Mouse (Mus musculus): Measurements from ENCODE around the gene Pola2.
A peak's percentile ranks its signal among the peaks of the same experiment; 100 is the strongest.

Pola2 gene

DNA sequence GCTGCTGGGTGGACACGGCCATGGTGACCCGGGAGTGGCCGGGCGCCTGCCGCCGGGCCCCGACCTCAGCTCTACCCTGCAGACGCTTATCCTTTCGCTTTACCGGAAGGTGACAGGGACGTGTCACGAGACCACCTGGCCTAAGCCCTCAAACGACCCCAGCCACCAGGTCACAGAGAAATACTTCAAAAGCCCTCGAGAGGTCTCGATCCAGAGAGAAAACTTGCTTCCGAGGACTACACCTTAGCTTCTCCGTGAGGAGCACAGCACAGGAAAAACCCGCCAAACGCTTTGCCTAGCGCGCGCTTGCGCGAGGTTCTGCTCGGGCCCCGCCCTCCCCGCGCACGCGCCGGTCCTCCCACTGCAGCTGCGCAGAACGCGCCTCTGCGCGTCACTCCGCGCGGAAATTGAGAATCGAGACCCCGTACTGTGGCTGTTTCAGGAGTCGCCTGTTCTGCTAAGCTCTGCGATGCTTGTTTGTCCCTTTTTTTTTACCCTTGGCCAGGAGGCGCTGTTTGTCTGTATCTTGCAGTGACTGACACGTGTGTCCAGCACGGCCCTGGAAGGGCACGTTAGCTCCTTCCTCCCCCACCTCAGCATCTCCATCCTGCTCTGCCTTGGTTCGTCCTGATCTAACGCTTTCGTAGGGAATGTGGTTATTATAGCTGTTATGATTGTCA, at the start of gene Pola2:
Gene Pola2, minus strand, starts transcription at position 320 of the 680 bp plus-strand sequence.
- peak; percentile 92 to 96 for DNase-seq (ENCODE audit: inconsistent age in 2 of 2, low spot score in 1 of 2)

GRCm38 (mm10) chr19:6013691-6014090, 49.7 kb upstream of the Pola2 start:
- no peak for DNase-seq (ENCODE audit: inconsistent age in 2 of 2, low spot score in 1 of 2)

GRCm38 (mm10) chr19:6009137-6009536, 45.1 kb upstream of the Pola2 start:
- DNase-seq (ENCODE audit: inconsistent age in 2 of 2, low spot score in 1 of 2): no peak

DNA sequence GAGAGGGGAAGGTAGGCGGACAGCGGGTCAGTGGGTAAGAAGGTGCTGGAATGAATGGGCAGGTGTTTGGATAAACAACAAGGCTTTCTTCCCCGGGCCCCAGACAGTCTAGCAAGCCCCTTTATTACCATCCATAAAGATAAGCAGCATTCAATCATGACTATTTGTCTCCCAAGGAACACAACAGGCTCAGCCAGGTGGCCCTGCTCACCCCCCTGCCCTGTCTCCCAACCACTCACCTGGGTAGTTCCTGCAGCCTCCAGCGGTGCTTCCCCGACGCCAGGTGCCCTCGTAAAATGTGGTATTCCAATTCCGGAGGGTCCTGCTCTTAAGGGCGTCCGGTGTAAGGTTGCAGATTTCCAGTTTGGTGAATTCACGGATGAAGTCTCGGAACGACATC, 43.0 kb upstream of the Pola2 start:
- DNase-seq (ENCODE audit: inconsistent age in 2 of 2, low spot score in 1 of 2): no peak

- DNase-seq (ENCODE audit: inconsistent age in 2 of 2, low spot score in 1 of 2): peak in 1 of 2 experiments; percentile 45
Observed at GRCm38 (mm10) chr19:6005541-6005940, 41.5 kb upstream of the Pola2 start.

- DNase-seq (ENCODE audit: inconsistent age in 2 of 2, low spot score in 1 of 2): no peak
Observed at GRCm38 (mm10) chr19:5999969-6000368, 36.0 kb upstream of the Pola2 start.

DNA sequence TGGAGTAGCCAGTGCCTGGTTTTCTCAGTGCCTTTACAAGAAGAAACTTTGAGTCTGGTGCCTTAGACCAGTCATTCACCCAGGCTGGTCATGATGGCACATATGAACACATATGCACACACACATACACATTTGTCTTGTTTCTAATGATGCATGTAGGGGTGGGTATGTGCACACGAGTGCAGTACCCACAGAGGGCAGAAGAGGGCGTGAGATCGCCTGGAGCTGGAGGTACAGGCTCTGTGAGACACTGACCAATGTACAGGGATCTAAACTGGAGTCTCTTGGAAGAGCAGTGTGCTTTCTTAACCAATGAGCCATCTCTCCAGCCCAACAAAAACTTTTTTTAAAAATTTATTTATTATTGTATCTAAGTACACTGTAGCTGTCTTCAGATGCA, 34.2 kb upstream of the Pola2 start:
- no peak for DNase-seq (ENCODE audit: inconsistent age in 2 of 2, low spot score in 1 of 2)

GRCm38 (mm10) chr19:5994711-5995110, 30.7 kb upstream of the Pola2 start:
- no peak for DNase-seq (ENCODE audit: inconsistent age in 2 of 2, low spot score in 1 of 2)

- DNase-seq (ENCODE audit: inconsistent age in 2 of 2, low spot score in 1 of 2): no peak
Observed at GRCm38 (mm10) chr19:5992012-5992411, 28.0 kb upstream of the Pola2 start.

GRCm38 (mm10) chr19:5991467-5991866, 27.5 kb upstream of the Pola2 start:
- DNase-seq (ENCODE audit: inconsistent age in 2 of 2, low spot score in 1 of 2): no peak

DNA sequence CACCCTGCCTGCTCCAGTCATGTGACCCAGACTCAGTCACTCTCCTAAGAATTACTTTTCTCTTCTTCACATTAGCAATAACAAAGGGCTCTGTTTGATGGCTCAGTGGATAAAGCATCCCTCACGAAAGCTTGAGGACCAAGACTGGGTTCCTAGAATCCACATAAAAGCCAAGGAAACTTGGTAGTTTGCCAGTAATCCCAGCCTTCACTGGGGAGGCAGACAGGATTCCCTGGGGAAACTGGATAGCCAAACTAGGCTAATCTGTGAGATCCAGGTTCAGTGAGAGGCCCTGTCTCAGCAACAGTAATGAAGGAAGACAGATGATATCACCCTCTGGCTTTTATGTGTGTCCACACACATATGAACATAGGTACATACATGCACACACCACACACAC, 26.9 kb upstream of the Pola2 start:
- no peak for DNase-seq (ENCODE audit: inconsistent age in 2 of 2, low spot score in 1 of 2)

GRCm38 (mm10) chr19:5990033-5990432, 26.0 kb upstream of the Pola2 start:
- DNase-seq (ENCODE audit: inconsistent age in 2 of 2, low spot score in 1 of 2): no peak

GRCm38 (mm10) chr19:5989585-5989984, 25.6 kb upstream of the Pola2 start:
- no peak for DNase-seq (ENCODE audit: inconsistent age in 2 of 2, low spot score in 1 of 2)

DNA sequence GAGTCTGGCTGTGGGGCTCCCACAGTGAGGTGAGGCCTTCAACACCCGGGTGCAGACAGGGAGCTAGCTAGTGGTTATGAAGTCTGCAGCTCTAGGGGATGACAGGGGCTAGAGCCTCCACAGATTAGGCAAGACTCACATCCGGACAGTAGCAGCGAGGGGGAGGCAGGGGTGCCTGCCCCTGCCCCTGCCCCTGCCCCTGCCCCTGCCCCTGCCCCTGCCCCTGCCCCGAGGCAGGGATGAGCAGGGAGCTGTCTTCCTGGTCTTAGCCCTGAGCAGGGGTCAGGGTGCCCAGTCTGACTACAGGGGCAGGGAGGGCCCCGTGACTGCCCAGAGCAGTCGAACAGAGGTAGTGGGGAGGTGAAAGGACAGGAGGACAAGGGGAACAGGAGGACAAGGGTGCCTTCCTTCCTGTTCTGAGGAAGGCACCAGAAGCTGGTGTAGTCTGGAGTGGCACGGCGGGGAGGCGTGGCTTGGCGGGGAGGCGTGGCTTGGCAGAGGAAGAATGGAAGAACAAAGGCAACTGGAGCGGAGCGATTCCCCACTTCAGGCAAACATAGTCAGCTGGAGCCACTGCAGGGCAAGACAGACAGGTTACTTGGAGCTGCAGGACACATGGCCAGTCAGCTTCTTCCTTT, 24.9 kb upstream of the Pola2 start:
- DNase-seq (ENCODE audit: inconsistent age in 2 of 2, low spot score in 1 of 2): peak; percentile 74 to 90

DNA sequence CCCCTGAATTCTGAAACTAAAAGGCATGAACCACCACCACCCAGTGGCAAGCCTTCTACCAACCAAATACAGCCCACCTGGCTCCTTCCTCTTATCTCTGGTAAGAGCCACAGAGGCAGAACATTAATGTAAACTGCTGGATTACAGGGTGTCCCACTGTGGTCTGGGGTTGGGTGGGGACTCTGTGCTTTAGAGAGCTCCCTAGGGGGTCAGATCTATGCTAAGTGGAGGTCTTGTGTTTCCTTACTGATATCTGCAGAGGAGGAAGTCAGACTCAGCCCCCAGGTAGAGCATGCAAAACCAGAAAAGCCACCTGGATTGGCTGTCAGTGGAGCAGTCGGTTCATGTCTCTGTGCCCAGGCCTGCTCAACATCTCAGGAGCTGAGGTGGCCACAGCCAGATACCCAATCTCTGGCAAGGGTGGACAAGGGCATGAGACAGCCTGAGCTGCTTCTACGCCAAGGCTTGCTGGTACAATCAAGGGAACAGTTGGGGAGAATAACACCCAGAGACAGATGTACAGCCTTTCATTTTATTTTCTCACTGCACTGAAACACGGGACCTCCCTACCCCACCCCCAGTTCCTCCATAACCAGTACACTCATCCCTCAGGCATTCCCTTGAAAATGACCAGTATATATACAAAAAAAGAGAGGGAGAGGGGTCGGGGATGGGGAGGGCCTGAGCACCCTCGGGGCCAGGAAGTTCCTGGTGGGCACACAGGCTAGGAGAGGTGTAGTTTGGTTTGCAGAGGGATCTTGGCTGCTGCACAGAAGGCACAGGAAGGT, 24.2 kb upstream of the Pola2 start:
- no peak for DNase-seq (ENCODE audit: inconsistent age in 2 of 2, low spot score in 1 of 2)

GRCm38 (mm10) chr19:5986043-5986442, 22.0 kb upstream of the Pola2 start, which contains the start of gene Slc22a20:
Gene Slc22a20, minus strand, starts transcription at chr19:5986143.
- DNase-seq (ENCODE audit: inconsistent age in 2 of 2, low spot score in 1 of 2): no peak

DNA sequence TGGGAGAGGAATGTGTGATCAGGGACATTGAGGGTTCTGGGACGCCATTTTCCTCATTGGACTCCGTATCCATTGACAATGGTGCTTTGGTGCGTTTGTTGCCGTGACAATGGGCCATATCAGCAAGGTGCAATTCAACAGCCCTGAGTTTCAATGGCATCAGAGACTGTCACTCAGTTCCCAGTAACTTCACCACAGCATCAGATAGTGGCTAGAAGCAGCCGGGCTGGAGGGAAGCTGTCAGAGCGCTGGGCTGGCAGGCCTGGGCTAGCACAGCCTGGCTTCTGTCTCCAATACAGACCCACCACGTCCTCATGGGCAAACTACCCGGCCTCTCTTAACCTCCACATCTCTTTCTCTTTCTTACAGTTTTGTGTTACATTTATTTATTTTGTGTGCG, 16.5 kb upstream of the Pola2 start:
- no peak for DNase-seq (ENCODE audit: inconsistent age in 2 of 2, low spot score in 1 of 2)

GRCm38 (mm10) chr19:5977717-5978116, 13.7 kb upstream of the Pola2 start:
- DNase-seq (ENCODE audit: inconsistent age in 2 of 2, low spot score in 1 of 2): no peak

GRCm38 (mm10) chr19:5975676-5976075, 11.7 kb upstream of the Pola2 start:
- no peak for DNase-seq (ENCODE audit: inconsistent age in 2 of 2, low spot score in 1 of 2)

DNA sequence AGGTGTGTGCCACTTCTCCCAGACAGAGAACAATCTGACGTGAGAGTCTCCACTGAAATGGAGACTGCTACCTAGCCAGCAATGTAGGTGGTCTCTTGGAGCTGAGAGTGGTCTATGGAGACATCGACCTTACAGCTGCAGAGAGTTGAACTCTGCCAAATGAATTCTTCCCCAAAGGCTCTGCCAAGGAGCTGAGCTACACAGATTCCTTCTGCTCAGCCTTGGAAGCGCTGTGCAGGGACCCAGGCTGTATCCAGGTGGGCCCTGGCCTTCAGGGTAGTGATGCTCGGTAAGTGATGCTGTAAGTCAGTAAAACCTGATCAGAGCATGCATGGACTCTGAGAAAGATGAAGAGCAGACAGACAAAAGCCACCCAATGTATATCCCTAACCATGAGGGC, 11.1 kb upstream of the Pola2 start:
- no peak for DNase-seq (ENCODE audit: inconsistent age in 2 of 2, low spot score in 1 of 2)

DNA sequence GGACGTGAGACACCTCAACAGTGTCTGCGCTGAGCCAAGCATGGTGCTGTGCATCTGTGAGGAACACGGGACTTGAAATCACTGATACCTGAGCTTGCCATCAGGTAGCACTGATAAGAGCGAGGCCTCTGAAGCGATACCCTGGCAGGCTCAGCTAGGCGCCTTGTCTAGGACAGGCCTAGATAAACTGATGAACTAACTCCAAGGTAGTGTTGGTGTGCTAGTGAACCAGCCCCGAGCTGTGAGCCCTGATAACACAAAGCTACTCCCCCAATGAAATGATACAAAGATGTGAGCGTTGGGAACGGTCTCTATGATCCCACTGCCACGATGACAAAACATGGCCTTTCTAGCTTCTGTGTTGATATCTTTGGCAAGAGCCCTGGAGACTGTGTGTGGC, 3.7 kb upstream of the Pola2 start:
- no peak for DNase-seq (ENCODE audit: inconsistent age in 2 of 2, low spot score in 1 of 2)

GRCm38 (mm10) chr19:5966786-5967185, 2.8 kb upstream of the Pola2 start:
- DNase-seq (ENCODE audit: inconsistent age in 2 of 2, low spot score in 1 of 2): no peak

Data from adrenal gland, adult (tissue).